Mouse (Mus musculus): Measurements from ENCODE around the gene Caskin2. TPM values are rescaled to one million over a fixed set of nuclear protein-coding genes. Genes with fewer than 3 reads are reported as not detected.

Caskin2 gene
- 1 to 10 TPM; 1.5 to 2.7 TPM for polyA plus RNA-seq (2017; shearing (Covaris generic))

DNA sequence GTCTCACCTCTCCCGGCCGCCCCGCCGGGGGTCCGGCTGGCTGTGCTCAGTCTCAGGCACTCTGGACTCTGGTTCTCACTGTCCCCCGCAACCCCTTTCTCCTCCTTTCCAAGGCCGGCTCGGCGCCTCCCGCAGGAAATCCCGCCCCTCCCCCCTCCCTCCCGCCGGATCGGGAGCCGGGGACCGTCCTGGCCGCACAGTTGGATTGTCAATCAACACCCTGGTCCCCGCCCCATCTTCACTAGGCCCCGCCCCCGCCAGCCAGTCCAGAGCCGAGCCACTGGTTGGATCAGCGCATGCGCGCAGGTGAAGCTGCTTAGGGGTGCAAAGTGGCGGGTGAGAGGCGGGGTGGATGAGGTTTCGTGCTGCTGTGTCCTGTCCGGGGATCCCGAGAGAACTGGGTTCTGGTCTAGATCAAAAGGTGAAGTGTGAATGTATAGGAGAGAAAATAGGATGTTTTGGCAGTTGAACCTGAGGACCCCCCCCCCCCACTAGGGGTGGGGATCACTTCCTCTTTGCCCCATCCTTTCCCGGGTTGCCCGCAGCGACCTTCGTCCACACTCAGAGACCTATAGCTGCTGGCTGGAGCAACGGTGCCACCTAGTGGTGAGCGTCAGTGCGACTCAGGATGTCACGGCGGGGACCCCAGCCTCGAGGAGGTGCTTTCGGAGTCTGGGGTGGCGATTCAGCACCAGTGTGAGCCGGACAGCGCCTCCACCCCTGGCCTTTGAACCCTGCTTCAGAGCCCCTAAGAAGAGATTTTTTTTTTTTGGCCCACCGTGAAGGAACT, at the start of gene Caskin2:
Gene Caskin2, minus strand, starts transcription at position 133 of the 790 bp plus-strand sequence.

DNA sequence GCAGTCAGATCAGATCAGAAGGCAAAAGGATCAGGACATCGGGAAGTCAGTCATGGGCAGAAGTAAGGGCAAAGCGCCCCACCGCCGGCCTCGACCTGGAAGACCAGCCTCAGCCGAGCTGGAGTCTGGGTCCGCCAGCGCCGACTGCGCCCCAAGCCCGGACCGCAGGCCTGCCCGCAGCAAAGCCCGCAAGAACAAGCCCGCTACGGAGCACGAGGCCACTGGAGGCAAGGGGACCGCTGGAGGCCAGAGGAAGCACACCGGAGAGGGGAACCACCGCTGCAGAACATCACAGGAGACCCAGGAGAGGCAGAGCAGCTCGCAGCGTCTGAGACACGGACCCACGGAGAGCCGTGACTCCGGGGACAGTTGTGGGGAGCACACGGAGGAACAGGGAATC, 44.9 kb upstream of the Caskin2 start, which contains the start of gene Myo15b:
Gene Myo15b, plus strand, starts transcription at position 53 of the 400 bp plus-strand sequence.

GRCm38 (mm10) chr11:115823774-115824740, 10.6 kb upstream of the Caskin2 start, which contains the start of gene Llgl2:
TSS of gene Llgl2 (plus strand) at chr11:115824049.

GRCm38 (mm10) chr11:115814605-115815450, 1.4 kb upstream of the Caskin2 start, which contains the start of gene Tsen54:
TSS of gene Tsen54 (plus strand) at chr11:115814724.

DNA sequence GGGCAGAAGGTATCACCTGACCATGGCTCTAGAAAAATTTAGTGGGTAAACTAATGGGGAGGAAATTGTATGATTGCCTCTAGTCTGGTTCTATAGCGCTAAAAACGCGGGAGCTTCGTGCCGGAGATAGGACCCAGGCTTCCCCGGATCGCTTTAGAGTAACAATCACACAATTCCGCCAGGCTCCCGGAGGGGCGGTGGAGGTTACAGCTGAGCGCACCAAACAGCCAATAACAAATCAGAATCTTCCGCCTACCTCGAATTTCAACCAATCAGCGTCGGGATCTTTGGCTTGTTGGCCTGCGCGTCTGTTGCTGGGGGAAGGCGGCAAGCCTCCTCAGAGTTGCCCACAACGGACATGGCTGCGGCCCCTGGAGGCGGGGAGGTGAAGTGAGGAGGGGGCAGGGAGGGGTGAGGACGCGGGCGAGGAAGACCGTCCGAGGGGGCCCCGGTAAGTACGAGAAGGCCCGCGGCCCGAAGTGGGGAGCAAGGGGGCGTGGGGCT, 48.3 kb downstream of the Caskin2 start, which contains the start of gene Tmem94:
Gene Tmem94, plus strand, starts transcription at position 331 of the 504 bp plus-strand sequence.

Other genes with a start within 250 kb of the Caskin2 start
- gene Nup85, start 249.2 kb downstream of the Caskin2 start, polyA plus RNA-seq (2017; shearing (Covaris generic)), result 10 to 100 TPM; 61.1 to 71.0 TPM
- gene Mrps7, start 209.7 kb downstream of the Caskin2 start, polyA plus RNA-seq (2017; shearing (Covaris generic)), result 10 to 100 TPM; 51.8 to 66.7 TPM
- gene Gga3, start 209.6 kb downstream of the Caskin2 start, polyA plus RNA-seq (2017; shearing (Covaris generic)), result 10 to 100 TPM; 29.5 to 34.3 TPM
- gene Mif4gd, start 200.7 kb downstream of the Caskin2 start, polyA plus RNA-seq (2017; shearing (Covaris generic)), result 100 to 1,000 TPM; 167 to 308 TPM
- gene Slc25a19, start 185.3 kb downstream of the Caskin2 start, polyA plus RNA-seq (2017; shearing (Covaris generic)), result 100 to 1,000 TPM in 1 of 2 experiments, 10 to 100 TPM in 1; 58.7 to 111 TPM
- 100 to 1,000 TPM; 167 to 275 TPM for gene Grb2, start 105.0 kb downstream of the Caskin2 start, polyA plus RNA-seq (2017; shearing (Covaris generic))
- gene Tmem94, start 48.2 kb downstream of the Caskin2 start, polyA plus RNA-seq (2017; shearing (Covaris generic)), result 10 to 100 TPM; 16.2 to 19.3 TPM
- gene Tsen54, start 1.1 kb upstream of the Caskin2 start, polyA plus RNA-seq (2017; shearing (Covaris generic)), result 10 to 100 TPM; 26.4 to 33.1 TPM
- gene Llgl2, start 10.4 kb upstream of the Caskin2 start, polyA plus RNA-seq (2017; shearing (Covaris generic)), result 10 to 100 TPM; 25.4 to 26.7 TPM
- under 1 TPM in 1 of 2 experiments, not detected in 1; 0.21 TPM for gene Myo15b, start 44.8 kb upstream of the Caskin2 start, polyA plus RNA-seq (2017; shearing (Covaris generic))
- gene Smim5, start 86.3 kb upstream of the Caskin2 start, polyA plus RNA-seq (2017; shearing (Covaris generic)), result under 1 TPM in 1 of 2 experiments, not detected in 1; 0.16 TPM
- gene Smim6, start 98.4 kb upstream of the Caskin2 start, polyA plus RNA-seq (2017; shearing (Covaris generic)), result 1 to 10 TPM; 1.1 to 1.3 TPM
- 10 to 100 TPM; 28.7 to 33.7 TPM for gene Sap30bp, start 119.6 kb upstream of the Caskin2 start, polyA plus RNA-seq (2017; shearing (Covaris generic))
- 10 to 100 TPM; 11.2 to 20.0 TPM for gene Recql5, start 119.8 kb upstream of the Caskin2 start, polyA plus RNA-seq (2017; shearing (Covaris generic))
- under 1 TPM; 0.10 to 0.16 TPM for gene Itgb4, start 161.1 kb upstream of the Caskin2 start, polyA plus RNA-seq (2017; shearing (Covaris generic))
- 10 to 100 TPM; 30.5 to 58.2 TPM for gene Galk1, start 199.1 kb upstream of the Caskin2 start, polyA plus RNA-seq (2017; shearing (Covaris generic))
- 1,000 to 10,000 TPM; 1,433 to 1,590 TPM for gene H3f3b, start 214.3 kb upstream of the Caskin2 start, polyA plus RNA-seq (2017; shearing (Covaris generic))
- 10 to 100 TPM; 23.8 to 28.6 TPM for gene Unk, start 216.7 kb upstream of the Caskin2 start, polyA plus RNA-seq (2017; shearing (Covaris generic))

Measured in activated CD4-positive, CD25-positive, alpha-beta regulatory T cell (primary cell).